Mouse (Mus musculus) embryonic facial prominence, embryonic 13.5 days (tissue): Measurements from ENCODE around the gene Numbl. TPM values are rescaled to one million over a fixed set of nuclear protein-coding genes. Genes with fewer than 3 reads are reported as not detected.
A peak's percentile ranks its signal among the peaks of the same experiment; 100 is the strongest.
"Not testable (repeated sequence)": the region's sequence is repeated elsewhere in the genome, so short reads cannot be mapped to it uniquely, and the experiment has no call there.

Experiments used
- ATAC-seq: fragments of 200-750 bp; cut with Nextera tagmentation; 2 replicates; pipeline ENCODE4 v1.8.0; 2017; ENCODE audit warnings: low read depth; ENCODE audit not compliant: insufficient number of reproducible peaks, insufficient read depth, low FRiP score, low TSS enrichment
- H3K27ac ChIP-seq: fragments of 300-500 bp; sonication (generic); 2 replicates; pipeline ENCODE4 v1.5.1; 2015; ENCODE audit warnings: moderate library complexity, mild to moderate bottlenecking, inconsistent platforms
- H3K27me3 ChIP-seq: fragments of 300-500 bp; sonication (generic); 2 replicates; pipeline ENCODE4 v1.6.1; 2015; ENCODE audit warnings: mild to moderate bottlenecking, inconsistent platforms
- H3K36me3 ChIP-seq: fragments of 300-500 bp; sonication (generic); 2 replicates; pipeline ENCODE4 v1.6.1; 2015; ENCODE audit warnings: mild to moderate bottlenecking, inconsistent platforms
- H3K4me1 ChIP-seq: fragments of 300-500 bp; sonication (generic); 2 replicates; pipeline ENCODE4 v1.6.1; 2015; ENCODE audit warnings: inconsistent platforms
- H3K4me2 ChIP-seq: fragments of 300-500 bp; sonication (generic); 2 replicates; pipeline ENCODE4 v1.6.1; 2015; ENCODE audit warnings: moderate library complexity, mild to moderate bottlenecking, inconsistent platforms
- H3K4me3 ChIP-seq: fragments of 300-500 bp; sonication (generic); 2 replicates; pipeline ENCODE4 v1.5.1; 2015; ENCODE audit warnings: mild to moderate bottlenecking, inconsistent platforms
- H3K9ac ChIP-seq: fragments of 300-500 bp; sonication (generic); 2 replicates; pipeline ENCODE4 v1.6.1; 2015; ENCODE audit warnings: mild to moderate bottlenecking, inconsistent platforms
- H3K9me3 ChIP-seq: fragments of 300-500 bp; sonication (generic); 2 replicates; pipeline ENCODE4 v1.6.1; 2016; ENCODE audit warnings: inconsistent platforms
- WGBS: fragments of 180-500 bp; shearing (Covaris S2); methylation state at CpG from one replicate; pipeline ENCODE4 v1.1.7; 2015; ENCODE audit warnings: mixed read lengths; 5-methylcytosine and 5-hydroxymethylcytosine counted together
- polyA plus RNA-seq: library from polyadenylated mRNA; unstranded; fragments of >200 nt; fragmentation: Nextera tagmentation; extraction: Ambion mirVana; gene quantifications from 2 replicates; pipeline ENCODE4 v1.2.1, GENCODE M21; 2015

Numbl gene
- polyA plus RNA-seq, 1 experiment from 2014 or later: 35.7 TPM

DNA sequence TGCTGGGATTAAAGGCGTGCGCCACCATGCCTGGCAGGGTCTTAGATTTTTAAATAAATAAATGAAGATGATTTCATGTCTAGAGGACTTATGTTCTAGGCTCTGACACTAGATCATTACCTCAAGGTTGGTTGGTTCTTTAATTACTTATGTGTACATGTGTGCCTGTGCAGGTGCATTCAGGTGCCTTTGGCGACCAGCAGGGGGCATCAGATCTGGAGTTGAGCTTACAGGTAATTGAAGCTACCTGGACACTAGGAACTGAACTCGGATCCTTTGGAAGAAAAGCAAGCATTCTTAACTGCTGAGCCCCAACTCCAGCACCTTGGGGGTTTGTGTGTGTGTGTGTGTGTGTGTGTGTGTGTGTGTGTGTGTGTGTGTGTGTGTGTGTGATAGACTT lies 27.5 kb upstream of the Numbl start:
- Histone ChIP-seq H3K9me3 (no peaks in the 10 kb centered on the region), H3K9ac (no peak overlapping the region), H3K36me3 (no peaks in the 10 kb centered on the region), H3K4me2 (no peak overlapping the region), H3K4me3 (no peak overlapping the region), H3K4me1 (peaks cover 36% of the 10 kb centered on the region), H3K27me3 (no peaks in the 10 kb centered on the region), H3K27ac (no peak overlapping the region)
- WGBS: 75% methylated on average over 4 of the region's 4 CpGs
- no peak for ATAC-seq

DNA sequence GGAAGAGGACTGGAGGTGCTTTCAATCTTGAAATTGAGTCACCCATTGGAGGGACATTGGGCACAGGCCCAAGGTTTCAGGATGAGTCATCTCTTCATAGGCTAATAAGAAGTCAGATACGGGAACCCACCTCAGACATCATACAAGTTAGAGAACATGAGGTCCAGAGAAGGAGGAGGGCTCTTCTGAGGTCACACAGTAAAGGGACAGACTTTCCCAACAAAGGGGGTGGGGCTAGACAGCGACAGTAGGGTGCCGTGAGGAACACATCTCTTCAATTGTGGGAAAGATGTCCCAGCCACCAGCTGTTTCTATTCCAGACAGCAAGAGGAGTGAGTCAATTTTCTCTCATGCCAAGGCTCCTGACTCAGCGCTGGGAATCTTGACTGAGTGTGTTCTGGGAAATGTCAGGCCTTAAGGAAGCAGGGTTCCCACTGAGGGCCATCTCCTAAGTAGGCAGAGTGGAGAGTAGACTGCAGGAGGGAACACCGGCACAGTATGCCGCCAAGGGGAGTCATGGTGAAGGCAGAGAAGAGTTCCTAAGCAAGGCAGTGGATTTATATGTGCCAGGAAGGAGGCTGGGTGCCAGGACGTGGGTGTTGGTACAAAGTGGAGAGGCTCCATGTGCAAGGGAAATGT lies 26.4 kb upstream of the Numbl start:
- H3K9me3 ChIP-seq: no peaks in the 10 kb centered on the region
- no peak overlapping the region; the same call in 1 of the 2 replicates for H3K4me3 ChIP-seq
- ATAC-seq: no peak
- H3K4me2 ChIP-seq: no peak overlapping the region
- H3K27ac ChIP-seq: no peak overlapping the region
- H3K36me3 ChIP-seq: no peaks in the 10 kb centered on the region
- no peaks in the 10 kb centered on the region for H3K27me3 ChIP-seq
- H3K4me1 ChIP-seq: peaks cover 26% of the 10 kb centered on the region
- H3K9ac ChIP-seq: no peak overlapping the region
- 79% methylated on average over 7 of the region's 7 CpGs for WGBS

DNA sequence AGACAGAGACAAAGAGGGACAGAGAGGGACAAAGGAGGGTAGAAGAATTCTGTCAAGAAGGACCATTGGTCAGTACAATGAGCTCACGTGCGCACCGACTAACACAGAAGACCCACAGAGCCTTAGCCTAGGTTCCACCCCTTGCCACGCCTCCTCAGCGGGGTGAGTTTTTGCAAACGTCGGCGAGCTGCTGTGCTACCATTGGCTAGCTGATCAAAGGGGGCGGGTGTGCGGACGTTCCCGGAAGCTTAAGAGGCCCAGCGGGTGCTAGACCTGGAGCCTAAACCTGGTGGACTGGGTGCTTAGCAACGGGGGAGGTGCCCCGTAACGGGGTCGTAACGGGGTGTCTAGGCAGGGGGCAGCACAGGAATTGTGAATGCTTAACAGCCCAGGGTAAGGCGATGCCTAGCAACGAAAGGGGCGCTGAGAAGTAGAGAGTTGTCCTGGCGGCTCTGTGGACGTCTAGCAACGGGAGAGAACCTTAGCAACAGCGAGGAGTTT lies 25.4 kb upstream of the Numbl start, which contains the start of gene Coq8b:
Gene Coq8b (plus strand): TSS at position 243 of the 501 bp plus-strand sequence.
- peak; percentile 89 for ATAC-seq
- H3K36me3 ChIP-seq: peaks cover 8% of the 10 kb centered on the region
- H3K9ac ChIP-seq: peak within 1 kb of the TSS; percentile 73
- peaks cover 16% of the 10 kb centered on the region for H3K4me1 ChIP-seq
- no peaks in the 10 kb centered on the region for H3K9me3 ChIP-seq
- peak within 1 kb of the TSS; percentile 83 for H3K4me2 ChIP-seq
- under 1% methylated on average over 25 of the region's 25 CpGs for WGBS
- H3K4me3 ChIP-seq: peak within 1 kb of the TSS; percentile 56
- H3K27me3 ChIP-seq: no peaks in the 10 kb centered on the region
- peak within 1 kb of the TSS; percentile 85 for H3K27ac ChIP-seq

DNA sequence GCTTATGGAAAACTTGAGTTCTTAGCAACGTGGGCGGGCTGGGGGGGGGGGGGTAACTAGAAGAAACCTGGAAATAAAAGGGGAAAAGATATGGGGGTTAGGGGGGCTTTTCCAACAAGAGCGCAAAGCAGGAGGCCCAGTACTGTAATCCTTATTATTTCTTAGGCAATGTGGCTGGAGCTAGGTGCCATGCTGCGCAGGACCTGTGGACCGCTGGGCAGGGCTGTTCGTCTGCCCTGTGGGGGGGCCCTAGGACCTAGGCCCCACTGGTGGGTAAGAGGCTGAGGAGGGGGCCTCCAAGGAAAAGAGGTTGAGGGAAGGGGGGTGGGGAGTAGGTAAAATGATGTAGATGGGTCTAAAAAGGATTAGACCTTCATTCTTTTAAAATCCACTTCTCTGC lies 24.9 kb upstream of the Numbl start:
- WGBS: 6% methylated on average over 6 of the region's 6 CpGs
- H3K4me3 ChIP-seq: peak overlapping the region; percentile 56
- peak overlapping the region; percentile 83 for H3K4me2 ChIP-seq
- peak overlapping the region; percentile 85 for H3K27ac ChIP-seq
- no peaks in the 10 kb centered on the region for H3K27me3 ChIP-seq
- peak overlapping the region; percentile 73 for H3K9ac ChIP-seq
- H3K36me3 ChIP-seq: peaks cover 8% of the 10 kb centered on the region
- H3K4me1 ChIP-seq: peaks cover 15% of the 10 kb centered on the region
- ATAC-seq: no peak
- no peaks in the 10 kb centered on the region for H3K9me3 ChIP-seq

DNA sequence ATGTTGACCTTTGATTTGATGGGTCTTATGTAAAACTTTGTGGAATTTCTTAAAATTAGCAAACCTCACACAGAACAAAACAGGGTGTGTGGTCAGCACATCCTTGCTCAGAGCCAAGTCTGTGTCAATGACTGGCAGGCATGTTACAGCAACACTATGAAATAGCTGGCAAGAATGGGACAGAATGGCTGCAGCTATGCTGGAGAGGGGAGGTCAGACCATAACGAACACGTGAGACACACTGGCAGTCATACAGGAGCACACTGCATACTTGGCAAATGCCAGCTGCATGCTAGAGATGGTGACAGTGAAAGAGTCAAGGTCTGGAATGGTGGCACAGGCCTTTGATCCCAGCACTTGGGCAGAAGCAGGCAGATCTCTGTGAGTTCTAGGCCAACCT lies 22.5 kb upstream of the Numbl start:
- no peaks in the 10 kb centered on the region for H3K9me3 ChIP-seq

DNA sequence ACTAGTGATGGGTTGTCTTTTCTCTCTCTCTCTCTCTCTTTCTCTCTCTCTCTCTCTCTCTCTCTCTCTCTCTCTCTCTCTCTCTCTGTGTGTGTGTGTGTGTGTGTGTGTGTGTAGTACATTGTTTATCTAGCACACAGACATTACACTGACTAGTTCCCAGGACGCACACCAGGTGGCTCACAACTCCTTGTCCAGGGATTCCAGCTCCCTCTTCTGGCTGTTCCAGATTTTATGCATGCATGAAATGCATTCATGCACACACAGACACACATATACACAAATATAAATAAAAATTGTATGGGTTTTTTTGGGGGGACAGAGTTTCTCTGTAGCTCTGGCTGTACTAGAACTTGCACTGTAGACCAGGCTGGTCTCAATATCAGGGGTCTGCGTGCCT lies 20.7 kb upstream of the Numbl start:
- Histone ChIP-seq H3K4me2 (no peak overlapping the region), H3K4me1 (peaks cover 10% of the 10 kb centered on the region), H3K36me3 (peaks cover 30% of the 10 kb centered on the region), H3K27me3 (no peaks in the 10 kb centered on the region), H3K9me3 (no peaks in the 10 kb centered on the region), H3K27ac (no peak overlapping the region), H3K4me3 (no peak overlapping the region), H3K9ac (no peak overlapping the region)
- WGBS: 91% methylated on average over 2 of the region's 2 CpGs
- no peak for ATAC-seq

More for the DNA sequence above, 22.5 kb upstream of the Numbl start:
- WGBS: 89% methylated on average over 2 of the region's 2 CpGs
- Histone ChIP-seq H3K9ac (no peak overlapping the region), H3K27me3 (no peaks in the 10 kb centered on the region), H3K27ac (no peak overlapping the region), H3K4me3 (no peak overlapping the region), H3K36me3 (peaks cover 14% of the 10 kb centered on the region), H3K4me2 (no peak overlapping the region), H3K4me1 (peaks cover 10% of the 10 kb centered on the region)
- ATAC-seq: no peak

DNA sequence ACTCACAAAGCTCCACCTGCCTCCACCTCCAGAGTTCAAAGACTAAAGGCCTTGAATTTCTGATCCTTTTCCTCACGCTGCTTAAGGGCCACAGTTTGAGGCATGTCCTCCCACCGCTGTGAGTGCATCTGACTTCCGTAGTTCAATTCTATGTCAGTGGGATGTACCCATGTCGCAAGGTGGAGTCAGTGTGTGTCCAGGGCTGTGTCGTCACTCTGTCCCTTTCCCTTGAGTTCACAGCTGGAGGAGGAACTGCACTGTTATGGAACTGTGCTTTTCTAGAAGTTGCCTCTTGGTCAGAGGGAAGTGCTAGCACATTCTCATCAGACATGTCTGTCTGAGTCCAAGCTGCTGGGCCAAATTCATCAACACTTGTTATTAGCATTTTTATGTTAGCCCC lies 19.7 kb upstream of the Numbl start:
- Histone ChIP-seq H3K4me2 (no peak overlapping the region), H3K4me1 (peaks cover 7% of the 10 kb centered on the region), H3K9ac (no peak overlapping the region), H3K27me3 (no peaks in the 10 kb centered on the region), H3K4me3 (no peak overlapping the region), H3K9me3 (no peaks in the 10 kb centered on the region), H3K27ac (no peak overlapping the region), H3K36me3 (peaks cover 40% of the 10 kb centered on the region)
- 92% methylated on average over 5 of the region's 5 CpGs for WGBS
- ATAC-seq: no peak

DNA sequence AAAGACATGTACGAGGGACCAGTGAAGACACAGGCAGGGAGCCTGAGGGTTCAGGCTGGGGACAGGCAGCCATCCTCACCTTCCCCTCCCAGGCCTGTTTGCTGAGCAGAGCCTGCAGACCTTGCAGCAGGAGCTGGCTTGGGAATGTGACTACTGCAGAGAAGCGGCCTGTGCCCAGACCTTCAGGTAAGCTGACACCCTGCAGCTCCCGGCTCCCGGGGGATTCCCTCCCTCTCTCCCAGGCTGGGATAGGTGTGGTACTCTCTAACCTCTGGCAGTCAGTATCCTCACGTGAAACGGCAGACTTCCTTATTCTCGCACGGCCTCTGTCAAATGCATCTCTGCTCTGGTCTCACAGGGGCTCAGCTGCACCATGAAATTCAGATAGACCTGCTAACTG lies 15.0 kb upstream of the Numbl start:
- H3K4me3 ChIP-seq: no peak overlapping the region
- no peak overlapping the region for H3K27ac ChIP-seq
- H3K4me2 ChIP-seq: no peak overlapping the region
- no peak overlapping the region for H3K9ac ChIP-seq
- H3K27me3 ChIP-seq: no peaks in the 10 kb centered on the region
- peaks cover 59% of the 10 kb centered on the region for H3K36me3 ChIP-seq
- ATAC-seq: no peak
- no peaks in the 10 kb centered on the region for H3K9me3 ChIP-seq
- WGBS: 46% methylated on average over 8 of the region's 8 CpGs
- H3K4me1 ChIP-seq: no peaks in the 10 kb centered on the region

DNA sequence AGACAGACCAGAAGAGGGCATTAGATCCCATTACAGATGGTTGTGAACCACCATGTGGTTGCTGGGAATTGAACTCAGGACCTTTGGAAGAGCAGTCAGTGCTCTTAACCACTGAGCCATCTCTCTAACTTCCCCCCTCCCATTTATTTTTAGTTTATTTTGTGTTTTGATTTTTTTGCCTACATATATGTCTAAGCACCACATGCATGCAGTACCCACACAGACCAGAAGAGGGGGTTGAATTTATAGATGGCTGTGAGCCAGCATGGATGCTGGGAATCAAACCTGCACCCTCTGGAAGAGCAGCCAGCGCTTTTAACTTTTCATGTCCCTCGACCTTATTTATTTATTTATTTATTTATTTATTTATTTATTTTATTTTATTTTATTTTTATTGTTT lies 14.1 kb upstream of the Numbl start:
- not testable (repeated sequence) for H3K4me3 ChIP-seq, H3K9ac ChIP-seq, H3K9me3 ChIP-seq, H3K4me2 ChIP-seq, H3K4me1 ChIP-seq, H3K27ac ChIP-seq, ATAC-seq, H3K27me3 ChIP-seq
- 80% methylated on average over 2 of the region's 2 CpGs for WGBS
- peaks cover 59% of the 10 kb centered on the region for H3K36me3 ChIP-seq

DNA sequence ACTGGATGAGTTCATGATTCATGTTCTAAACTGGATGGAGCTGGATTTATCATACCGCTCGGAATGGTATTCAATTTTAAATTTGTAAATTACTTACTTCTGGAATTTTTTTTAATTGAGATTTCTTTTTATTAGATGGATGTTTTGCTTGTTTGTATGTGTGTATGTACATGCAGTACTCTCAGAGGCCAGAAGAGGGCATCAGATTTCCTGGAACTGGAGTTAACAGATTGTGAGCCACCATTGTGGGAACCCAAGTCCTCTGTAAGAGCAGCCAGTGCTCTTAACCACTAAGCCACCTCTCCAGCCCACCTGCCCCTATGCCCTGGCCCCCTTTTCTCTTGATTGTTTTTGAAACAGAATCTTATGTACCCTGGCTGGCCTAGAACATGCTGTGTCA lies 9.1 kb upstream of the Numbl start:
- H3K36me3 ChIP-seq: peaks cover 57% of the 10 kb centered on the region
- no peak for ATAC-seq
- H3K27ac ChIP-seq: no peak overlapping the region
- no peak overlapping the region for H3K9ac ChIP-seq
- no peaks in the 10 kb centered on the region for H3K27me3 ChIP-seq
- 87% methylated on average over 2 of the region's 2 CpGs for WGBS
- no peak overlapping the region for H3K4me3 ChIP-seq
- H3K4me2 ChIP-seq: no peak overlapping the region
- no peaks in the 10 kb centered on the region for H3K9me3 ChIP-seq
- H3K4me1 ChIP-seq: no peaks in the 10 kb centered on the region

DNA sequence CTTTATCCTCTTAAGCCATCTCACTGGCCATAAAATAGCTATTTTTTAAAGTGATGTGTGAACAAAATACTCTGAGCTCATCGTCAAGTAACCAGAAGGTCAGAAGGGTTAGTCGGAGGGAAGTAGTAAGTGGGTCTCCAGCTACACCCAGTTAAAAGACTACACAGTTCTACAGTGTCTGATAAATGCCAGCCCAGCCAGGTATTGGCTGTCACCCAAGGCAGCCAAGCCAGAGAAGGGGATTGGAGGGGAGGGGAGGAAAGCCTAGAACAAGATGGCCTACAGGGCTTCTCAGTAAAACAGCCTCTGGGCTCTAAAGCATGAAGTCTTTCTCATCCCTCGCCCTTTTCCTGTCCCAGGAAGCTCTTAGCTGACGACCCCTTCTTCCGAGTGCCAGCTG lies 8.3 kb upstream of the Numbl start:
- Histone ChIP-seq H3K4me2 (no peak overlapping the region), H3K27me3 (no peaks in the 10 kb centered on the region), H3K36me3 (peaks cover 61% of the 10 kb centered on the region), H3K9ac (no peak overlapping the region), H3K9me3 (no peaks in the 10 kb centered on the region), H3K27ac (no peak overlapping the region), H3K4me3 (no peak overlapping the region), H3K4me1 (no peaks in the 10 kb centered on the region)
- no peak for ATAC-seq
- WGBS: 90% methylated on average over 5 of the region's 5 CpGs

DNA sequence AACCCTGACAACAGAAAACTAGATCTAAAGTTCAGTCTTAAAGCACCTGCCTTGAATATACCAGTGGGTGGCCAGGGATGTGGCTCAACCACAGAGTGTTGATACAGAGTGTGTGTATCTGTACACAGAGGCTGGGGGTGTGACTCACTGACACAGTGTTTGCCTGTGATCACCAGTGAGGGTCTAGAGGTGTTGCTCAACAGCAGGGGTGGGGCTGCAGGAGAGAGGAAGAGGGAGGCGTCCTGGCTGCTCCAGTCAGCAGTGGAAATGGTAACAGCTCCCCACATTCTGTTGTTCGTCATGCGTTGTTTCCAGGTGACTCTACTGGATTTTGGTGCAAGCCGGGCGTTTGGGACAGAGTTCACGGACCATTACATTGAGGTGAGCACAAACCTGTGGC lies 6.3 kb upstream of the Numbl start:
- no peak overlapping the region for H3K4me2 ChIP-seq
- 86% methylated on average over 6 of the region's 6 CpGs for WGBS
- H3K9me3 ChIP-seq: no peaks in the 10 kb centered on the region
- peaks cover 44% of the 10 kb centered on the region for H3K36me3 ChIP-seq
- no peak overlapping the region for H3K4me3 ChIP-seq
- ATAC-seq: no peak
- H3K9ac ChIP-seq: no peak overlapping the region
- H3K4me1 ChIP-seq: peaks cover 12% of the 10 kb centered on the region
- H3K27ac ChIP-seq: no peak overlapping the region
- H3K27me3 ChIP-seq: no peaks in the 10 kb centered on the region
